Comparison of ENCODE assay signal across 35 mouse cellular contexts in the genomic region with DNA sequence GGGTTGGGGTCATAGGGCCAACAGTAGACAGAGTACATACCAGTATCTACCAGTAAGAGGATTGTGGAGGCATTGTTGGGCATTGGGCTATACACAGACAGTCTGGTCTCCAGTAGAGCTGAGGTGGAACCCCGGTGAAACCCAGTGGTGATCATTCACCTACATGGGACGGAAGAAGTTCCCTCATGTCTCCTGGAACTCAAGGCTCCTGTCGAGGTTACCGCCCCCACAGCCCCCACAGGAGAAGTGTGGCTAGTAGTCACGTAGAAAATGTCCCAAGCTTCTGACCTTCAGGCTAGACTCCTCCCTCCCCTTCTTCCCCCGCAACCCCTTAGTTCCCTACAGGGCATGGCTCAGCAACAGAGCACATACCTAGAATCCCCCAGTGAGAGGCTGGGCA. TPM values are rescaled to one million over a fixed set of nuclear protein-coding genes. Genes with fewer than 3 reads are reported as not detected.
"Had no signal": no experiment of that assay in that cellular context is flagged by ENCODE, and none has a peak within 500 bp of the region (broad histone marks: within the 10 kb centered on the region; RNA-seq: fewer than 3 reads in every experiment).

No protein-coding gene starts in this region.

- DNase-seq: gastrocnemius, adult 2 months; gastrocnemius, postnatal 10 days; gastrocnemius, postnatal 25 days; heart, postnatal 10 days; heart, postnatal 4 days; kidney, adult 11 months; kidney, adult 2 months; kidney, adult 9 months; kidney, postnatal 14 days; kidney, postnatal 36 days; layer of hippocampus, adult 9-11 months; layer of hippocampus, postnatal 36 days; left cerebral cortex, postnatal 4 days had no signal

- H3K9me3 ChIP-seq: hindbrain, embryonic 10.5 days; hindbrain, embryonic 12.5 days; hindbrain, embryonic 15.5 days; kidney, embryonic 15.5 days; limb, embryonic 13.5 days; limb, embryonic 15.5 days; liver, embryonic 12.5 days had no signal

- H3K27ac ChIP-seq: gastrocnemius, adult 2 months; hindbrain, embryonic 10.5 days; hindbrain, embryonic 12.5 days; hindbrain, embryonic 15.5 days; hindbrain, postnatal 0 days; kidney, embryonic 15.5 days; kidney, postnatal 0 days; limb, embryonic 13.5 days; limb, embryonic 15.5 days; liver, embryonic 12.5 days; liver, embryonic 14.5 days had no signal

- H3K9ac ChIP-seq: hindbrain, embryonic 12.5 days; hindbrain, embryonic 15.5 days; kidney, embryonic 15.5 days; limb, embryonic 13.5 days; limb, embryonic 15.5 days; liver, embryonic 12.5 days; liver, embryonic 14.5 days had no signal

- ATAC-seq: hindbrain, postnatal 0 days; intestine, embryonic 16.5 days; liver, embryonic 12.5 days had no signal

- H3K27me3 ChIP-seq: hindbrain, embryonic 12.5 days; hindbrain, embryonic 15.5 days; kidney, embryonic 15.5 days; limb, embryonic 13.5 days; limb, embryonic 15.5 days; liver, embryonic 12.5 days had no signal

- H3K4me2 ChIP-seq: heart, embryonic 11.5 days; hindbrain, embryonic 12.5 days; hindbrain, embryonic 15.5 days; kidney, embryonic 15.5 days; limb, embryonic 13.5 days; limb, embryonic 15.5 days; liver, embryonic 12.5 days had no signal

- H3K4me3 ChIP-seq: gastrocnemius, adult 2 months; hindbrain, embryonic 10.5 days; hindbrain, embryonic 12.5 days; hindbrain, embryonic 15.5 days; kidney, embryonic 15.5 days; limb, embryonic 13.5 days; limb, embryonic 15.5 days; liver, embryonic 12.5 days had no signal

- H3K4me1 ChIP-seq: hindbrain, embryonic 10.5 days; hindbrain, embryonic 12.5 days; hindbrain, embryonic 15.5 days; kidney, embryonic 15.5 days; limb, embryonic 13.5 days; limb, embryonic 15.5 days; liver, embryonic 12.5 days had no signal

RNA-seq across cellular contexts. Expression of gene Gp6, which starts 22.1 kb away (rescaled TPM):
- total RNA-seq: gastrocnemius, adult 2 months; gastrocnemius, postnatal 25 days; gastrocnemius, postnatal 4 days; granulocyte monocyte progenitor cell, adult 5-6 weeks; hindbrain, postnatal 0 days; layer of hippocampus, adult 18-20 months; layer of hippocampus, postnatal 14 days; layer of hippocampus, postnatal 36 days; left cerebral cortex, adult 18-20 months; left cerebral cortex, adult 8-10 months; left cerebral cortex, postnatal 10 days; left cerebral cortex, postnatal 25 days; left cerebral cortex, postnatal 4 days; liver, adult 2 months had no signal
- polyA plus RNA-seq: hindbrain, embryonic 15.5 days; hindbrain, postnatal 0 days; kidney, embryonic 15.5 days; kidney, postnatal 0 days; large intestine, adult 2 months; limb, embryonic 15.5 days; liver, adult 2 months had no signal
